Mouse (Mus musculus): Measurements from ENCODE around the gene Dtx4. TPM values are rescaled to one million over a fixed set of nuclear protein-coding genes. Genes with fewer than 3 reads are reported as not detected.
A peak's percentile ranks its signal among the peaks of the same experiment; 100 is the strongest.

The Dtx4 gene
- polyA plus RNA-seq, 1 experiment from 2014 or later = 15.3 TPM

DNA sequence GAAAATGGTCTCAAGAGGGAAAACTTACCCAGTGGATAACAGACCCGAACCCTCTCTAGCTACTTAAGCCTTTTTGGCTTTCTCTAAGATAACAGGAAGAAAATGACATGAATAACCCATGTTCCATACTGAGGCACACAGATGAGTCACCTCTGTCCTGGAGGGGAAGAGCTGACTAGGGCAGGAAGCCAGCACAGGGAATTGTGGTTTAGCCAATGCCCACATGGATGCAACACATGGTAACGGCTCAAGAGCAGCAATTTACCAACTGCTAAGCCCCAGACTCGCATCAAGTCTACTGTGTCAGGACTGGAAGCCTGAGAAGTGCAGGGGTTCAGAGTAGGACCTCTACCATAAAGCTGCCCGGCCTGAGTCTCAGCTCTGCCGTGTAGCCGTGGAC lies 22.9 kb downstream of the Dtx4 start:
- Histone ChIP-seq H3K27me3 (replicated peaks; ENCODE audit: control insufficient read depth, insufficient read depth, low read length) (no peaks in the 10 kb centered on the region), H3K4me3 (ENCODE audit: low read depth, low read length) (no peak overlapping the region), H3K4me2 (ENCODE audit: low read length) (no peak overlapping the region), H3K9me3 (replicated peaks; ENCODE audit: control insufficient read depth, low read length) (no peaks in the 10 kb centered on the region), H3K4me1 (ENCODE audit: control insufficient read depth, insufficient read depth, low read length) (peaks cover 2% of the 10 kb centered on the region; the same call in 1 of the 2 replicates), H3K36me3 (ENCODE audit: control insufficient read depth, insufficient read depth, low read length) (peaks cover 67% of the 10 kb centered on the region), H3K9ac (ENCODE audit: low read length) (no peak overlapping the region), H3K27ac (ENCODE audit: low read depth, low read length) (no peak overlapping the region)
- DNase-seq (ENCODE audit: low spot score) = no peak
- 89% methylated on average over 6 of the region's 6 CpGs for WGBS
- ATAC-seq = no peak

- no peaks in the 10 kb centered on the region for H3K27me3 ChIP-seq (replicated peaks; ENCODE audit: control insufficient read depth, insufficient read depth, low read length)
- H3K9me3 ChIP-seq (replicated peaks; ENCODE audit: control insufficient read depth, low read length) = no peaks in the 10 kb centered on the region
- no peak overlapping the region for H3K9ac ChIP-seq (ENCODE audit: low read length)
- ATAC-seq (no peak), DNase-seq (ENCODE audit: low spot score) (no peak)
- H3K36me3 ChIP-seq (ENCODE audit: control insufficient read depth, insufficient read depth, low read length) = peaks cover 69% of the 10 kb centered on the region
- no peak overlapping the region for H3K4me2 ChIP-seq (ENCODE audit: low read length)
- no peak overlapping the region for H3K27ac ChIP-seq (ENCODE audit: low read depth, low read length)
- peaks cover 2% of the 10 kb centered on the region; the same call in 1 of the 2 replicates for H3K4me1 ChIP-seq (ENCODE audit: control insufficient read depth, insufficient read depth, low read length)
- no peak overlapping the region for H3K4me3 ChIP-seq (ENCODE audit: low read depth, low read length)
- WGBS = 67% methylated on average over 5 of the region's 5 CpGs
Observed at GRCm38 (mm10) chr19:12476721-12477270, 24.5 kb downstream of the Dtx4 start.

GRCm38 (mm10) chr19:12475380-12476250 lies 25.6 kb downstream of the Dtx4 start:
- Histone ChIP-seq H3K27ac (ENCODE audit: low read depth, low read length) (peak overlapping the region; percentile 52; the same call in 1 of the 2 replicates), H3K4me1 (ENCODE audit: control insufficient read depth, insufficient read depth, low read length) (peaks cover 2% of the 10 kb centered on the region; the same call in 1 of the 2 replicates), H3K9ac (ENCODE audit: low read length) (0 out of 2 replicates have a peak overlapping the region, but pooled peaks have one; percentile 13), H3K4me2 (ENCODE audit: low read length) (no peak overlapping the region), H3K27me3 (replicated peaks; ENCODE audit: control insufficient read depth, insufficient read depth, low read length) (no peaks in the 10 kb centered on the region), H3K36me3 (ENCODE audit: control insufficient read depth, insufficient read depth, low read length) (peaks cover 68% of the 10 kb centered on the region), H3K4me3 (ENCODE audit: low read depth, low read length) (no peak overlapping the region), H3K9me3 (replicated peaks; ENCODE audit: control insufficient read depth, low read length) (no peaks in the 10 kb centered on the region)
- 55% methylated on average over 15 of the region's 15 CpGs for WGBS
- DNase-seq (ENCODE audit: low spot score) (peak; percentile 92), ATAC-seq (peak; percentile 96)

DNA sequence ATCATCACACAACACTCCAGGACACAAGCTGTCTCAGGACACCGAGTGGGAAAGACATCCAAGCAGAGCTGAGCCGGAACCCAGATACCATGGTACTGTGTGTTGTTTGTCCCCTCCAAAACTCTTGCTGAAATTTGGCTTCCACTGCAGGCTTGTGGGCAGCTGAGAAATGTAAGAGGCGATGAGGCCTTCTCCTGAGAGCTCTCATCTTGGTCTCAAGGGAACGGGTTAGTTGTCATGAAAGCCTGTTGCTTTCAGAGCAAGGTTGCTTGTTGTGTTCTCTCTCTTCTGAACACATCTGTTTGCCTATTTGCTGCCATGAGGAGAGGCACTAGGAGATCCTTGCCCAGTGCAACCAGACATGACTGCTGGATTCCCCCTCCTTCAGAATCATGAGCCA lies 27.3 kb downstream of the Dtx4 start:
- Histone ChIP-seq H3K27ac (ENCODE audit: low read depth, low read length) (no peak overlapping the region), H3K4me2 (ENCODE audit: low read length) (no peak overlapping the region), H3K36me3 (ENCODE audit: control insufficient read depth, insufficient read depth, low read length) (peaks cover 66% of the 10 kb centered on the region), H3K4me3 (ENCODE audit: low read depth, low read length) (no peak overlapping the region), H3K4me1 (ENCODE audit: control insufficient read depth, insufficient read depth, low read length) (peaks cover 2% of the 10 kb centered on the region; the same call in 1 of the 2 replicates), H3K27me3 (replicated peaks; ENCODE audit: control insufficient read depth, insufficient read depth, low read length) (no peaks in the 10 kb centered on the region), H3K9ac (ENCODE audit: low read length) (no peak overlapping the region), H3K9me3 (replicated peaks; ENCODE audit: control insufficient read depth, low read length) (no peaks in the 10 kb centered on the region)
- DNase-seq (ENCODE audit: low spot score) (no peak), ATAC-seq (no peak)
- 91% methylated on average over 4 of the region's 4 CpGs for WGBS

- ATAC-seq (no peak), DNase-seq (ENCODE audit: low spot score) (no peak)
- WGBS = 89% methylated on average over 4 of the region's 4 CpGs
- Histone ChIP-seq H3K4me2 (ENCODE audit: low read length) (no peak overlapping the region), H3K4me3 (ENCODE audit: low read depth, low read length) (no peak overlapping the region), H3K27ac (ENCODE audit: low read depth, low read length) (no peak overlapping the region), H3K4me1 (ENCODE audit: control insufficient read depth, insufficient read depth, low read length) (peaks cover 2% of the 10 kb centered on the region; the same call in 1 of the 2 replicates), H3K27me3 (replicated peaks; ENCODE audit: control insufficient read depth, insufficient read depth, low read length) (no peaks in the 10 kb centered on the region), H3K9me3 (replicated peaks; ENCODE audit: control insufficient read depth, low read length) (no peaks in the 10 kb centered on the region), H3K36me3 (ENCODE audit: control insufficient read depth, insufficient read depth, low read length) (peaks cover 68% of the 10 kb centered on the region), H3K9ac (ENCODE audit: low read length) (no peak overlapping the region)
Observed at GRCm38 (mm10) chr19:12473201-12473641, 28.0 kb downstream of the Dtx4 start.

DNA sequence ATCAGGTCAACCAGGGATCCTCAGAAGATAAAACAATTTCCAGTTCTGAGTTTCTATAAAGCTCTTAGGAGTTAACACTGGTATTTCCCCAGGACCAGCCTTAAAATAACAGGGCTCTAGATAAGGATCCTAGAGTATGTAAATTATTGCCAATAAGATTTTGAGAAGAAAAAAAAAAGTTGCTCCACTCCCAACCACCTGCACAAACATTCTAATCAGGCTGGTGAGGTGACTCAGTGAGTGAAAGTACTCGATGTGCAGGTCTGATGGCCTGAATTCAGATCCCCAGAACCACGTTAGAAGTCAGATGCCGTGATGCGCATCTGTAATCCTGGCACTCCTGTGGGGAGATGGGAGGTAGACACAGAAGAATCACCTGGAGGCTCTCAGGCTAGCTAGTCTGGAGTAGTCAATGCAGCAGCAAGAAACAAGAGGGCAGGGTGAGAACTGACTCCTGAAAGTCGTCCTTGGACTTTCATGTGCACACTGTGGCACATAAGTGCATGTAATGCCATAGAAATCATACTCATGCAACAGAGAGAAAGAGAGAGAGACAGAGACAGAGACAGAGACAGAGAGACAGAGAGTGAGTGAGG lies 28.8 kb downstream of the Dtx4 start:
- H3K9ac ChIP-seq (ENCODE audit: low read length) = no peak overlapping the region
- ATAC-seq (no peak), DNase-seq (ENCODE audit: low spot score) (no peak)
- no peak overlapping the region for H3K27ac ChIP-seq (ENCODE audit: low read depth, low read length)
- H3K4me2 ChIP-seq (ENCODE audit: low read length) = no peak overlapping the region
- H3K27me3 ChIP-seq (replicated peaks; ENCODE audit: control insufficient read depth, insufficient read depth, low read length) = no peaks in the 10 kb centered on the region
- H3K9me3 ChIP-seq (replicated peaks; ENCODE audit: control insufficient read depth, low read length) = no peaks in the 10 kb centered on the region
- peaks cover 66% of the 10 kb centered on the region for H3K36me3 ChIP-seq (ENCODE audit: control insufficient read depth, insufficient read depth, low read length)
- no peak overlapping the region for H3K4me3 ChIP-seq (ENCODE audit: low read depth, low read length)
- H3K4me1 ChIP-seq (ENCODE audit: control insufficient read depth, insufficient read depth, low read length) = peaks cover 2% of the 10 kb centered on the region; the same call in 1 of the 2 replicates
- 86% methylated on average over 5 of the region's 5 CpGs for WGBS

DNA sequence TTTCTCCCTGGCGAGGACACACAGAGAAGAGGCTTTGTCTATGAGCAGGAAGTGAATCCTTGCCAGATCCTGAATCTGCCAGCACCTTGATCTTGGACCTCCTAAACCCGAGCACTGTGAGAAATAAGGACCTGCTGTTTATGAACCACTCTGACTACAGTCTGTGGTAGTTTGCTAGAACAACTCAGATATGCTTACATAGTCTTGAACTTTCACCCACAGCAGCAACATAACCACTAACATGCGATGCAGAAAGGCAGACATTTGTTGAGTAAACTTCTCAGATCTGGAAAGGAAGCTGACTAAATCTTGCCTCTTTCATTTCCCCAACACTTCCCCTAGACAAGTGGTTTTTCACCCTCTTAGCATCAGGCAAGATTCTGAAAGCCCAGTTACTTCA lies 29.4 kb downstream of the Dtx4 start:
- Histone ChIP-seq H3K9ac (ENCODE audit: low read length) (no peak overlapping the region), H3K27ac (ENCODE audit: low read depth, low read length) (no peak overlapping the region), H3K9me3 (replicated peaks; ENCODE audit: control insufficient read depth, low read length) (no peaks in the 10 kb centered on the region), H3K4me2 (ENCODE audit: low read length) (no peak overlapping the region), H3K4me1 (ENCODE audit: control insufficient read depth, insufficient read depth, low read length) (peaks cover 2% of the 10 kb centered on the region; the same call in 1 of the 2 replicates), H3K27me3 (replicated peaks; ENCODE audit: control insufficient read depth, insufficient read depth, low read length) (no peaks in the 10 kb centered on the region), H3K36me3 (ENCODE audit: control insufficient read depth, insufficient read depth, low read length) (peaks cover 60% of the 10 kb centered on the region), H3K4me3 (ENCODE audit: low read depth, low read length) (no peak overlapping the region)
- no peak for DNase-seq (ENCODE audit: low spot score)
- WGBS = 78% methylated on average over 3 of the region's 3 CpGs
- ATAC-seq = no peak

GRCm38 (mm10) chr19:12467436-12467835 lies 33.8 kb downstream of the Dtx4 start:
- ATAC-seq = no peak

More at GRCm38 (mm10) chr19:12467436-12467835, 33.8 kb downstream of the Dtx4 start:
- WGBS = 83% methylated on average over 5 of the region's 5 CpGs
- Histone ChIP-seq H3K27me3 (replicated peaks; ENCODE audit: control insufficient read depth, insufficient read depth, low read length) (no peaks in the 10 kb centered on the region), H3K27ac (ENCODE audit: low read depth, low read length) (no peak overlapping the region), H3K36me3 (ENCODE audit: control insufficient read depth, insufficient read depth, low read length) (peaks cover 38% of the 10 kb centered on the region), H3K9ac (ENCODE audit: low read length) (no peak overlapping the region), H3K4me3 (ENCODE audit: low read depth, low read length) (no peak overlapping the region), H3K4me2 (ENCODE audit: low read length) (no peak overlapping the region), H3K9me3 (replicated peaks; ENCODE audit: control insufficient read depth, low read length) (no peaks in the 10 kb centered on the region), H3K4me1 (ENCODE audit: control insufficient read depth, insufficient read depth, low read length) (no peaks in the 10 kb centered on the region)
- peak; percentile 44 for DNase-seq (ENCODE audit: low spot score)
